Mouse (Mus musculus) cerebellum, adult 18-20 months (tissue): ENCODE measurements at regions not wholly inside any gene's neighbourhood (a gene's known extent, or its start where the extent isn't known, plus 50 kb on each side); places are given as distances from the start of the nearest gene placed in this dataset.
A peak's percentile ranks its signal among the peaks of the same experiment; 100 is the strongest.

Experiments used
- DNase-seq, 2 experiments: peaks; one replicate each; pipeline ENCODE4 v3.0.0; 2021

DNA sequence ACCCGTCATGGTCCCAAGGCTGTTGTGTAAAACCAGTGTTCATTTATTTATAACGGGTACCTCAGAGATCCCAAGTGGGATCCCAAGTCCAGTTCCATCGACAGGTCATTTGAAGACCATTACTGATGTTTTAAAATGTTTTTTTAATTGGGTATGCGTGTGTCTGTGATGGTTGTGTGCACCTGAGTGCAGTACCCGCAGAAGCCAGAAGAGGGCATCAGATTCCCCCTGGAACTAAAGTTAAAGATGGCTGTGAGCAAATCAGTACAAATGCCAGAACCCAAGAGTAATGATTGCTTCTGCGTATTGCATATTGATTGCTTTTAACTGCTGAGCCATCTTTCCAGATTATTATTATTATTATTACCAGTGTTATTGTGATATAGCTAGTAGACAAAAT lies 169.7 kb upstream of the Srrm4 start:
- DNase-seq = no peak

DNA sequence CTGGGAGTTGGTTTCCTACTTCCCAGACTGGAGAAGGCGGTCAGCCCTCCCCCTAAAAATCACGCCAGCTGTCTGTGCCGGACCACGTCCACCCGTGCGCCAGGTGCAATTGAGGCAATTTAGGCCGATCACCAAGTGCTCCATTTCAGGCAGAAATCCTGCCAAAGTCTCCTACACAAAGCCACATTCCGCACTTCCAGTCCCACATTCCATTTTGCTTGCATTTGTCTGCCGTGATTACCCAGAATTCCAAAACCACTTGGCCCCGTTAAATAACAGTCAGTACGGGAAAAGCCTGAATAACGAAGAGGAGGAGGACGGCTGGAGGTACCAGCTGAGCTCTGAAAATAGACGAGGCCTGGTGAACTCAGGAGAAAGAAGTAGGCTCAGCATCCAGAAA lies 167.1 kb upstream of the Srrm4 start:
- no peak for DNase-seq

DNA sequence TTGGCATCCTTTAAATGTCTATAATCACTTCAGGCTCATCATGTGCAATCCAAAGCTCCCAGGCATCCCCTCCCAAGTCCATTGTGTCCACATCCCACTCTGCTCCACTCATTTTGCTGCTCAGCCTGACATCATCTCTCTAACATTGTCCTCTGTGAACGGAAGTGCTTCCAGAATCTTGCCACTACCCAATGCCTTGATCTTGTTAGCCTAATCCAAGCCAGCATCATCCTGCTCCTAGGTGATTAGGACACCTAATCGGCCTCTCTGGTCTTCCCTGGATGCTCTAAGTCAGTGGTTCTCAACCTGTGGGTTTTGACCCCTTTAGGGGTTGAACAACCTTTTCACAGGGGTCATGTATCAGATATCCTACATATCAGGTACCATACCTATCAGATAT lies 161.3 kb upstream of the Srrm4 start:
- DNase-seq = no peak

DNA sequence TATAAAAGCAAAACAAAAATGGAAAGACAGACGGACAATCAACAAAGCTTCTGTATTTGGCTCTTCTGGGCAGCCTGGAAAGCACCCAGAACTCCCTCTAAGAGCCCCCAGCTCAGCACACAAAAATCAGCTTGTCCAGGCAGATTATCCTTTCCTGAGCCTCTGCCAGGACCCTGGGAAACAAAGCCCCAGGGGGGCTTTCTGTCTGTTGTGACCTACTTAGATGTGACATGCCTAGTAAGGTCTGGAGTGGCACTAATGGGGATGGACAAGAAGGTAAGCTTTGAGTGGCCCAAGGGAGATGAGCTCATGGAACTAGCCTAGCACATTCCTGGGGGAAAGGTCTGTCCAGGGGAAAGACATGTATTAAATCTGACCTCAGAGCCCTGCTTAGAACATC lies 160.5 kb upstream of the Srrm4 start:
- no peak for DNase-seq

DNA sequence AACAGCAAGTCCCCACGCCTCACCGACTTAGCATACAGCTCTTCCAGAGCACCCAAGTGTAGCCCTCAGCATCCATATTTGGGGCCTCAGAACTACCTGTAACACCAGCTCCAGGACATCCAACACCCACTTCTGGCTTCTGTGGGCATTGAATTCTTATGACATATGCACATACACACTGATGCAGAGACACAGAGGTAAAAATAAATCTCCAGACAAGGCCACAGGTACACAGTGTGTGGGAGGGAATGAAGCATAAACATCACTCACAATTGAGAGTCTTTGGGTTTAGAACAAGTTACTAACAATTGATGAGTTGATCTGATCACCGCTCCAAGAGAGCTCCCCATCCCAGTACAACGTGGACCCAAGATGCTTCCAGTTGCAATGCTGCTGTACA lies 154.2 kb upstream of the Srrm4 start:
- no peak for DNase-seq

DNA sequence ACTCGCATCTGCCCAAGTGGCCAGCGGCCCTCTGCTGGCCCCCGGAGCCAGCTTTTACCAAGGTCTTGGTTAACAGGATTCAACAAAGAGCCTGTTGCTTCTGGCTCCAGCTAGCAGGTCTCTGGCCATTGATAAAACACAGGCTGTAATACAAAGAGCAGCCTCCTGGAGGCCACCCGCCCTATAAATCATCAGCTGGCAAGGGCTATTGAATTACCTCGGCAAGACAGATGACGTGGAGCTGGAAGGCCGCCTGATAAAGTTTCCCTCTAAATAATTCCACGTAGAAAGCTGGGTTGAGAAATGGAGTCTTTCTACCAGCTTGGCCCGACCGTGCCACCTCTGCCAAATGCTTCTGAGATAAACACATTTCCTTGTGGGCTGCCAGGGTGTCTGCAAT lies 152.8 kb upstream of the Srrm4 start:
- peak; percentile 2 to 3 for DNase-seq

DNA sequence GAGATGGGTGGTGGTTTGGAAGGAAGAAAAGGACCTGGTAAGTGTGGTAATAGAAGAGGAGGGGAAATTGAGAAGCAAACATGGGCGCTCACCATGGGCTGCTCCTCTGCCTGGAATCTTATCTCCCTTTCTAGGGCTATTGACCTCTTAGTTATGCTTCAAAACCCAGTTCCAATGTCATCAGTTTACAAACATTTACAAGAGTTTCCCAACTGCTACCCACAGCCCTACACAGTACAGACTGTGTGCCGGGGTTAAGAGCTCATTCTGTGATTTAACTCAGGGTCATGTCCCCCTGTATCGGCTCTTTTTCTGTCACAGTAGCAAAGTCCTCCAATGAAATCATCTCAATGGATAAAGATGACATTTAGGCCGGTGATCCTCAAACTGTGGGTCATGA lies 144.0 kb upstream of the Srrm4 start:
- DNase-seq = no peak

DNA sequence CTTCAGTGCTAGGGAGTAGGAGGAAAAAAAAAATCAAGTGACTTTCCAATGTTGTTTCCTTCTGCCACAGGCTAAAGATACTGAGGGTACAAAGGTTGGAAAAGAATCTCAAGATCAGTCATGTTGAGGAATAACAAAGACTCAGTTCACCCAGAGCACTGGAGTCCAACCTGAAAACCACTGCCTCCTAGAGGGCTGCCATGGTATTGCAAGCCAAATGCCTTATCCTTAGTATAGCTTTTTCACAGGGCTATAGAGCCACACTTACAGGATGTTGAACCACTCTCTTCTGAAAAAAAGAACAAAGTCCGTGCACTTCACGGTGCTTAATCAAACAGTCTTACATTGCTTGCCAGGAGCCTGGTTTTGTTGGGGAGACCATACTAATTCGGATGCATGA lies 139.9 kb upstream of the Srrm4 start:
- no peak for DNase-seq

DNA sequence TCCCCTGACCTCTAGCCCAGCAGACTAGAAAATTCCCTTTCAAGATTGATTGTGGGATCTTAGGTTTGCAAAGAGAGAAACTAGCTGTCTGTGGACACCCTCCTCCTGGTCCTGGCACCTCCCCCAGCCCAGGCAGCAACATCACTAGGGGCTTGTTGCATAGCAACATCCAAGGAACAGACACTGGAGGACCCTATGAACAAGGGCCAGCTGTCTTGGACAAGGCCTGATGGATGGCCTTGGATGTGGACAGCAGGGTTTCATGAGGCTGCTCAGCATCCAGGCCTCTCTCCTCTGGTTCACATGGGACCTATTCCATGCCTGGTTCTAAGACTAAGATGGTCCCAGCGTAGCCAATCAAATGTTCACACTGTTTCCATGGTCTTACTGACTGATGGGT lies 127.6 kb upstream of the Srrm4 start:
- DNase-seq = no peak

DNA sequence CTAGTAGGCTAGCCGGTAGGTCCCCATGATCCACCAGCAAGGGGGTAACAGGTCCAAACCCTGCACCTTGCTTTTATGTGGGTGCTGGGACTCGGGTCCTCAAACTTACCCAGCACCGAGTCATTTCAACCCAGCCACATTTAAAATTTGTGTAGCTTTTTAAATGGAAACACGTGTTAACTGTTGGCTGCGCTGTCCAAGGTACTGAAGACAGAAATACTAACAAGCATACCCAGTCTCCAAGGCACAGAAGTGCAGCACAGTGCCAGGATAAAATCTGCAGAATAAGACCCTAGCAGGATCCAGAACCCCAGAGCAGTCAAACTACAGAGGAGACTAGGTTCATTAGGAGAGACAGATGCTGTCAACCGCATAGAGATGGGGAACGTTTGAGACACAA lies 122.6 kb upstream of the Srrm4 start:
- no peak for DNase-seq

DNA sequence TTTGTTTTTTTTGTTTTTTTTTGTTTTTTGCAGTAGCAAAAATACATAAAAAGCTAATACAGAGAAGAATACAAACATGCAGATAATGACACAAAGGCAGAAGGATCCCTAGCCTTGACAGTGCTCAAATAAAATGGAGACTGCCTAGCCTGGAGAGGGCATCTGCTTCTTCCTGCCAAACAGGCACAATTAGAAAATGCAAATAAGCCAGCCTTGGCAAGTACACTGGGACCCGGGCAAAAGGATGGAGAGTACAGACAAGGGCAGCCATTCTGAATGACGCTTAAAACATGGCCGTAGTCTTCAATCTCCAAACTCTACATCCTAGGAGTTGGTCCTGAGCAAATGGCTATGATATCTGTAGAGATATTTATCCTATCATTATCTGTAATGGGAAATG lies 120.4 kb upstream of the Srrm4 start:
- no peak for DNase-seq

DNA sequence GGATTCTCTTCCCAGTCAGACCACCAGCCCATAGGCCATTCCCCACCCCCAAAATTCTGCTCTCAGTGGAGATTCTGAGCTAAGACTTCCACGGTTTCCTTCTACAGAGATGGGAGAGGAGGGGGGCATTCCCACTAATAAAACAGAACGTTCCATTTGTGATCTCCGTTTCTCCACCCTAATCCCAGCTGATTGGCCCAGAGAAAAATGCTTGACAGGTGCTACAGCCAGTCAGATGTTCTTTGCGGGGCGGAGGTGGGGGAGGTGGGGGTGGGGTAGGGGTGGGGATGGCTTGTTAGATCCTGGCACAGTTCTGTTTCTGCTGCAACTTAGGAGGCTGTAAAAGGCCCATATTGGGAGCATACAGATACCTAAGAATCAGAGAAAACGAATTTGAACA lies 116.9 kb upstream of the Srrm4 start:
- DNase-seq = no peak

DNA sequence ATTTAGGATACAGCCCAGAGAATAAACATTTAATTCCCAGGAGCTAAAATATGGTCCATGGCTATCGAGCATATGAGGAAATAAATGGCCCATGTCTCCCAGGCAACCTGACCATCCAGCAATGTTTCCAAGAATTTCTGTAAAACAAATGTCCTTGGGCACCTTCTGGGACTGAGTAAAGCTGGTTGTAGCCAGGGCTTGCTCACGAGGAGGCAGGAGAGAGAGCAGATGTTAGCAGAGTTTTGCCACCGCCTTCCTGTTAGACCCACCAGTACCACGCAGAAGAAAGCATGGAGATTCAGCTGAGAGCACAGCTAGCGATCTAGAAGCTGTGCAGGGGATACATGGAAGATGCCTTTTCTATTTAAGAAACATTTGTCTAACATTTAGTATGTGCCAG lies 70.8 kb upstream of the Srrm4 start:
- no peak for DNase-seq

DNA sequence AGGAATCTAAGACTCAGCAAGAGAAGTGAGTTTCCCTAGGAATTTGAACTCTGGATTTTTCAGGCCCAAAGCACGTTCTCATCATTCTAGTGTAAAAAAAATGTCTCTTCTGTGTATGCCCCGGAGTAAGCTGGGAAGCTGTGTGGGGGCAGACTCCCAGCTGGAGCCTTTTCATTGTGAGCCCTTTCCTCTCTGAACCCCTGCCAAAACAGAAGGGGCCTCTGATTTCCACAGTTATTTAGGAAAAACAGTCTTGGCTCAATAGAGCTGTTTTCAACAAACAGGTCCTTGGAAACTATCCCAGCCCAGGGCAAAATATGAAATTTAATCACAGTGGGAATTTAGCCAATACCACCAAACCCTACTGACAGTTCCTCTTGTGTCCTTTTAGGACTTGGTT lies 70.2 kb upstream of the Srrm4 start:
- no peak for DNase-seq

DNA sequence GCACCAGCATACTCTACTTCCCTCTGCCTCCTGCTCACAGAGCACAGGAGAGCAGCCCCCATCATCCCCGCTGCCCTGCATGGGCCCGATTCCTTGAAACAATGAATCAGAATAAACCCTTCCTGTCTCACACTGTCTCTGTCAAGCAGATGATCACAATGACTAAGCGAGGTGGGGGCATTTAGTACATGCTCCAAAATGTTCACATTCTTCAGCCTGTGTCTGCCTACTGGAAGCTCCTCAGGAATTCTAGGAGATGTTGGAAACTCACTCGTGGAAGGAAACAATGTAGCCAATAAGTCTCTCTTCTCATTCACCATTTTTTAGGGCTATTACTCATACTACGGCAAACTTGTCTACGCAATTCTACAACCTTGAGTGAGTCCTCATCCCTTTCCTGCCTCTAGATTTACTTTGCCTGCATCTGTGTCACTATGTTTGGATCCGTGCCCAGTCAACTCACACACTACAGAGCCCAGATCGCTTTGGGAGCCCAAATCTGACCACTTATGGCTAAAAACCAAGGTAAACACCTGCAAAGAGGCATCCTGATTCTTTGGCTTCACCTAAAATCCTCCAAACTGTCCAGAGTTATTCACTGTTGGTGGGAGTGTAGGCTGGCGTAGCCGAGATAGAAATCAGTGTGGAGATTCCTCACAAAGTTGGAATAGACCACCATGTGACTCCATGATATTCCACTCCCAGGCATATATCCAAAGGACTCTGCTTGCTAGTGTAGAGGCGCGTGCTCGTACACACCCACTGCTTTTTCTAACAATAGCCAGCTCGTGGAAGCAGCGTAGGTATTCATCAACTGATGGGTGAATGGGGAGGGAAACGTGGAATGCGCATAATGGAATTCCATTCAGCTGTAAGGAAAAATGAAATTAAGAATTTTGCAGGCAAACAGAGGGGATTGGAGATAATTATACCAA lies 63.1 kb upstream of the Srrm4 start:
- no peak for DNase-seq
